Mouse (Mus musculus) megakaryocyte, adult 5-6 weeks (primary cell): Measurements from ENCODE around the gene Atp5h. TPM values are rescaled to one million over a fixed set of nuclear protein-coding genes. Genes with fewer than 3 reads are reported as not detected.

ENCODE experiments used
- ATAC-seq: 2 replicates; pipeline ENCODE4 v1.8.0; 2016; ENCODE audit warnings: mild to moderate bottlenecking, inconsistent platforms; ENCODE audit not compliant: poor library complexity, severe bottlenecking
- total RNA-seq, 2 experiments: library from RNA; stranded (forward) in 1 of 2; stranded (reverse) in 1 of 2; fragments of 153-499, 151-499 nt in 1 of 2; fragments of 221-1000, 200-1000 nt in 1 of 2; gene quantifications; 2 replicates each; pipeline versions ENCODE4 v1.2.3 to v1.2.4; 2015 to 2017

Gene Atp5h
- total RNA-seq, 2 experiments from 2014 or later = 790 to 1,038 TPM

GRCm38 (mm10) chr11:115370368-115370767, 49.4 kb downstream of the Atp5h start:
- no peak for ATAC-seq

- peak; percentile 95 for ATAC-seq
These were observed 52.3 kb downstream of the Atp5h start, which contains the start of gene Hid1 for GRCm38 (mm10) chr11:115367395-115367944. Hid1 (minus strand) TSS chr11:115367756.

DNA sequence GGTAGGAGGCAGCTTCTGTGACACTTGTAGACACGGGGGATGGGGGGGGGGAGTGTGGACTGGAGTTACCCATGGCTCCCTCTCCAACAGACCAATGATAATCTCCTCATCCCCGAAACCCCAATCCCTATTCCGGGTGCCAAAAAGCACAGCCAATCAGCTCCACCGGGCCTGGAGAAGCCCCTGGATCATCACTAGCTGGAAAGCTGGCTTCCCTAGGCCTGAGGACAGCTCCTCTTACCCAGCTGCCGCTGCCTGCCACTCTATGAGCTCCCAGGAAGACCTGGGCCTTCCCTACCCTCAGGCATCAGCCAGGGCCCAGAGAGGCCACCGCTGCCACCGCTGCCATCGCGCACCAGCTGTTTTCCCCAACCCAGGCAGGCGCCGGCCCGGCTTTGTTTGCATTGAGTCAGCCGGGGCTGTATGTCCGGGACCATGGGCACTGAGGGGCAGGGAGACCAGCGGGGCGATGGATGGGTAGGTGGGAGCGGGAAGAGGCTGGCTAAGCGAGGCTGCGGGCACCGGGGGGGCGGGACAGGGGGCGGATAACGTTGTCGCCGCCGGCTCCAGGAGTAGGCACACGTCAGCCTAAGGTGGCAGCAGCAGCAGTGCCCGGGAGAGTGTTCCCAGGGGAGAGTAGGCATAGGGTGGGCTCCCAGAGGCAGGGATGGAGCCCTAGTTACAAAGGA, 52.9 kb downstream of the Atp5h start:
- ATAC-seq = no peak

DNA sequence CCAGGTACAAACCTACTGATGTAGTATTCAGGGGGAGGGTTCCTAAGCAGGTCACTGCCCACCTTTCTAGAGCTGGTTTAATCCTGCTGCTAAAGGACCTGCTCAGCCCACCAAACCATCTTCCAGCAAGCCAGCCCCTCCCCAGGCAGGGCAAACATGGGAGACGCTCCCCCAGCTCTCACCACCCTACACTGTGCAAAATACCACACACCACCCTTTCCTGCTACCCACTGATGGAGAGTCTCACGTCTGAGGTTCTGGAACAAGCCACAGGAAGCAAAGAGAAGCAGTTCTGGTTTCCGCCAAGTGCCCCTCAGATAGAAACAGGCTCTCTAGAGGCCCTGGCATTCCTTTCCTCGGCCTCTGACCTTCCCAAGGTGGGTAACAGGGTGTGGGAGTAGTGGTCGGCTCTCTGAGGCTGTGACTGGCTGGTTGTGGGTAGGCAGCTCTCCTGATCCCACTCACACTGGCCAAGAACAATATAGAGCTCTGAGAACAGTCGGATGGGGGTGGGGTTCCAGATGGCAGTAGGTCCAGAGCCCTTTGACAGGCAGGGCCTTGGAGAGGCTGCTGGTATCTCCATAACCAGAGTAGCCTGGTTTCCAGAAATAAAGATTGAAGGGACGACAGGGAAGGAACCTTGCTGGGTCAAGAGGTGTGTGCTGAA, 53.6 kb downstream of the Atp5h start:
- no peak for ATAC-seq

Other genes with a start within 250 kb of the Atp5h start
- 23.9 and 25.7 TPM in 2 replicates for gene Tmem104, start 232.5 kb downstream of the Atp5h start, total RNA-seq (2015)
- 6.1 and 8.7 TPM in 2 replicates for gene Tmem104, start 232.5 kb downstream of the Atp5h start, total RNA-seq (2017)
- 16.1 and 17.7 TPM in 2 replicates for gene Nat9, start 232.1 kb downstream of the Atp5h start, total RNA-seq (2015)
- 23.9 and 36.1 TPM in 2 replicates for gene Nat9, start 232.1 kb downstream of the Atp5h start, total RNA-seq (2017)
- 0.05 TPM in 1 of 2 replicates, not detected in the other for gene Grin2c, start 152.7 kb downstream of the Atp5h start, total RNA-seq (2015)
- gene Grin2c, start 152.7 kb downstream of the Atp5h start, total RNA-seq (2017) = not detected in 2 replicates
- gene Fdxr, start 142.9 kb downstream of the Atp5h start, total RNA-seq (2015) = 4.4 and 5.6 TPM in 2 replicates
- 9.9 and 14.3 TPM in 2 replicates for gene Fdxr, start 142.9 kb downstream of the Atp5h start, total RNA-seq (2017)
- gene Fads6, start 122.3 kb downstream of the Atp5h start, total RNA-seq (2015) = 0.58 and 0.71 TPM in 2 replicates
- gene Fads6, start 122.3 kb downstream of the Atp5h start, total RNA-seq (2017) = 1.4 and 2.3 TPM in 2 replicates
- gene Otop2, start 112.8 kb downstream of the Atp5h start, total RNA-seq (2015) = not detected in 2 replicates
- gene Otop2, start 112.8 kb downstream of the Atp5h start, total RNA-seq (2017) = not detected in 2 replicates
- gene Ush1g, start 97.9 kb downstream of the Atp5h start, total RNA-seq (2015) = not detected in 2 replicates
- gene Ush1g, start 97.9 kb downstream of the Atp5h start, total RNA-seq (2017) = not detected in 2 replicates
- not detected in 2 replicates for gene Otop3, start 85.2 kb downstream of the Atp5h start, total RNA-seq (2015)
- not detected in 2 replicates for gene Otop3, start 85.2 kb downstream of the Atp5h start, total RNA-seq (2017)
- 0.27 TPM in 1 of 2 replicates, not detected in the other for gene Hid1, start 52.2 kb downstream of the Atp5h start, total RNA-seq (2015)
- 0.07 and 0.16 TPM in 2 replicates for gene Hid1, start 52.2 kb downstream of the Atp5h start, total RNA-seq (2017)
- gene Cdr2l, start 38.0 kb downstream of the Atp5h start, total RNA-seq (2015) = 0.21 and 0.58 TPM in 2 replicates
- gene Cdr2l, start 38.0 kb downstream of the Atp5h start, total RNA-seq (2017) = 0.24 and 0.59 TPM in 2 replicates
- gene Mrpl58, start 16.2 kb downstream of the Atp5h start, total RNA-seq (2015) = 122 and 124 TPM in 2 replicates
- gene Mrpl58, start 16.2 kb downstream of the Atp5h start, total RNA-seq (2017) = 86.9 and 95.9 TPM in 2 replicates
- gene Kctd2, start 166 bp upstream of the Atp5h start, total RNA-seq (2015) = 19.6 and 21.2 TPM in 2 replicates
- gene Kctd2, start 166 bp upstream of the Atp5h start, total RNA-seq (2017) = 14.5 and 16.8 TPM in 2 replicates
- gene Trim80, start 20.6 kb upstream of the Atp5h start, total RNA-seq (2015) = not detected in 2 replicates
- gene Trim80, start 20.6 kb upstream of the Atp5h start, total RNA-seq (2017) = not detected in 2 replicates
- 0.09 and 0.42 TPM in 2 replicates for gene Slc16a5, start 42.5 kb upstream of the Atp5h start, total RNA-seq (2015)
- 0.08 and 0.15 TPM in 2 replicates for gene Slc16a5, start 42.5 kb upstream of the Atp5h start, total RNA-seq (2017)
- 17.2 and 18.5 TPM in 2 replicates for gene Armc7, start 55.7 kb upstream of the Atp5h start, total RNA-seq (2015)
- gene Armc7, start 55.7 kb upstream of the Atp5h start, total RNA-seq (2017) = 19.8 and 38.6 TPM in 2 replicates
- 80.9 and 84.8 TPM in 2 replicates for gene Nt5c, start 71.9 kb upstream of the Atp5h start, total RNA-seq (2015)
- 104 and 113 TPM in 2 replicates for gene Nt5c, start 71.9 kb upstream of the Atp5h start, total RNA-seq (2017)
- 211 and 220 TPM in 2 replicates for gene Jpt1, start 94.4 kb upstream of the Atp5h start, total RNA-seq (2015)
- 181 and 183 TPM in 2 replicates for gene Jpt1, start 94.4 kb upstream of the Atp5h start, total RNA-seq (2017)
- 507 and 587 TPM in 2 replicates for gene Sumo2, start 116.3 kb upstream of the Atp5h start, total RNA-seq (2015)
- gene Sumo2, start 116.3 kb upstream of the Atp5h start, total RNA-seq (2017) = 367 and 413 TPM in 2 replicates
- gene Nup85, start 144.5 kb upstream of the Atp5h start, total RNA-seq (2015) = 52.2 and 59.7 TPM in 2 replicates
- gene Nup85, start 144.5 kb upstream of the Atp5h start, total RNA-seq (2017) = 59.5 and 59.9 TPM in 2 replicates
- 29.0 and 30.2 TPM in 2 replicates for gene Mrps7, start 184.0 kb upstream of the Atp5h start, total RNA-seq (2015)
- gene Mrps7, start 184.0 kb upstream of the Atp5h start, total RNA-seq (2017) = 11.7 and 29.8 TPM in 2 replicates
- gene Gga3, start 184.1 kb upstream of the Atp5h start, total RNA-seq (2015) = 30.8 and 34.0 TPM in 2 replicates
- gene Gga3, start 184.1 kb upstream of the Atp5h start, total RNA-seq (2017) = 24.0 and 34.2 TPM in 2 replicates
- gene Mif4gd, start 193.0 kb upstream of the Atp5h start, total RNA-seq (2015) = 23.6 and 28.0 TPM in 2 replicates
- 20.2 and 24.4 TPM in 2 replicates for gene Mif4gd, start 193.0 kb upstream of the Atp5h start, total RNA-seq (2017)
- 5.7 and 8.0 TPM in 2 replicates for gene Slc25a19, start 208.3 kb upstream of the Atp5h start, total RNA-seq (2015)
- 13.7 and 25.5 TPM in 2 replicates for gene Slc25a19, start 208.3 kb upstream of the Atp5h start, total RNA-seq (2017)